Mouse (Mus musculus) frontal cortex, postnatal 10 days (tissue): ENCODE results near the gene Pde2a.
"Not testable (repeated sequence)": the region's sequence is repeated elsewhere in the genome, so short reads cannot be mapped to it uniquely, and the experiment has no call there.

Experiments used
- DNase-seq, 2 experiments: peaks; one replicate each; pipeline ENCODE4 v3.0.0; 2022; ENCODE audit warnings: low spot score in 2 of 2, mixed read lengths in 1 of 2

Pde2a gene

DNA sequence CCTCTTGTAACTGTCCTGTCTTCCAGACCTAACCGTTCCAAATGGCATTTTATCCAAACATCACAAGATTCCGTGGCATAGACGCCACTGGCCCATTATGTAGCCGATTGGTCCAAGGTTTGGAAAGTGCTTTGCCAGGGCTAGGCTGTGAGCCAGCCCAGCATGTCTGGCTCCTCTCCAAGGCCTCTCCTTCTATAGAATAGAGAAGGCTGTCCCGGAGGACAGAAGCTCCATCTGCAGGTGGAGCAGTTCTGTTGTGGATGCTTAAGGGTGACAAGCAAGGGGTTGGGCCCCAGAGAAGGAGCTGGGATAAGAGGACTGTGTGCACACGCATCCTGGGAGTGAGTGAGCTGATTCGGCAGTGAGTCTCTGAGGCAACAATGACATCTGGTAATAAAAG is 92.2 kb downstream of the Pde2a start:
- DNase-seq = no peak

DNA sequence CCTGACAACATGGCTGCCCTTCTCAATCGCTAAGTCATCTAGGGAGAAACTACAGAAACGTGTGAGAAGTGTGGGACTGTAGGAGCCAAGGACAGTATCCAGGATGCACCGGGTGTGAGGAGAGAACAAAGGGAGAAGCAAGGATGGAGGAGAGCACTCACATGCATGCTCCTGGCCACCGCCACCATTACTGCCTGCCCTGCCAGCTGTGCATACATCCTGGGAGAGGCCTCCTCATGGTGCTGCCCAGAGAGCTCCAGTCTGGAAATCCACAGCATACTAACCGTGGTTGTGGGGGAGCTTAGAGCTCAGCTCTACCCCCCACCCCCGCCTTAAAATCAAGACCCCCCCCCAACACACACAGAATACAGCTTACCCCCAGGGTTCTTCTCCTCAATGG is 93.3 kb downstream of the Pde2a start:
- no peak for DNase-seq

DNA sequence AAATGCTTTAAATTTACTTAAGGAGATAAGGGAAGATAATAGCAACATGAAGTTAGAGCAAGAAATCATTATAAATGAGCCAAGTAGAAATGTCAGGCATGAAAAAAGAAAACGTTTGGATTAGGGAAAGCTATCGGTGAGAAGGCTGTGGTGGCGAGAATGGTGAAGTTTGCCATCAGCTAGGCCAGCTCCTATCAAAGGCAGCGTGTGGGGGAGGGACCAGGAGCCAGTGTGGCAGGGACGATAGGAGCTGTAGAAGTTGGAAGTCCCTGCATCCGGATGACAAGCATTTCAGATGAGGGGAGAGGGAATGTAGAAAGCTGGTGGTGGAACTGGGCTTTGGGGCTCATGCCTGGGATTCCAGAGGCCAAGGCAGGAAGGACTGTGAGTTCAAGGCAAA is 93.8 kb downstream of the Pde2a start:
- no peak for DNase-seq

DNA sequence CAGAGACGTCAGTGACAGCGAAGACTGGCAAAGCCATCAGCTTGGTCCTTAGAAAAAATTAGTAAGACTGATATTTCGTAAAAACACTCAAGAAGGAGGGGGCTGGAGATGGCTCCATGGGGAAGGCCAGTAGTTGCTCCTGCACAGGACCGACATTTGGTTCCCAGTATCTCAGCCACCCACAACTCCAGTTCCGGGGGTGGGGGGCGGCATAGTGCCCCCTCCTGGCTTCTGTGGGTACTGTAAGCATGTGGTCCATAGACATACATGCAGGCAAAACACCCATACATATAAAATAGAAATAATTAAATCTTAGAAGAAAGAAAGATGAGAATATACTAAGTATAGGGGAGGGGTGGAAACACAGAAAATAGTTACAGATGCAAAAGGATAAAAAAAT is 95.0 kb downstream of the Pde2a start:
- no peak for DNase-seq

DNA sequence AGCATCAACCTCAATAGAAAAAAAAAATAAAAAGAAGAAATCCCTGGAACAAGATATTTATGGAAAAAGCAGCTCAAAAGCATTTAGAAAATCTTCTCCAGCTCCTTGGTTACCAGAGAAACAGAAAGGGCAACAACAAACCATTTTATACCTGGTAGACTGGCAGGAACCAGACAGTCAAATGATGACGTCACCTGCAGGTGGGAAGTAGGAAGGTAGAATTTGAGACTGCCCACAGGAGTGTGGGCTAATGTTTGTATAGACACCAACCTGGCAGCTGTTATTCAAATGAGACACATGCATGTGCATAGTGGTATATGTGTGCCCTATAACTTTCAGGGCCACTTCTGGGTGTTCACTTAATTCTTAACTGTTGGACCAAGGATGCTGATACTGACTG is 100.2 kb downstream of the Pde2a start:
- no peak for DNase-seq

DNA sequence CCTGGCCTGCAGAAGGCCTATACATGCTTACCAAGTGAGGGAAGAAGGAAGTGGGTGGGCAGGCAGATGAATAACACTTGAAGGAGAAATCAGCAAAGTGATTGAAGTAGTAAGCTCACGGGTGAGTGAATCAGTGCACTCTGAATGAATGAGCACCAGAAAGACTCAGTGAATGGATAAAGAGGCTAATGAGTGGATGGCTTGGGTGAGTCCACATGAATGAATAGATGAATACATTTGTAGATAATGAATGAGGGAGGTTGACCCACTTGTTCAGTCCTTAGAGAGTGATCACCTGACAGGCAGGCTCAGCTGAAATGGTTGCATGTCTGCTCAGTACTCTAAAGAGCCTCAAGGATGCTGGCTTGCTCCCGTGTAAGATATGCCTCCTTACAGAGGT is 101.7 kb downstream of the Pde2a start:
- no peak for DNase-seq

DNA sequence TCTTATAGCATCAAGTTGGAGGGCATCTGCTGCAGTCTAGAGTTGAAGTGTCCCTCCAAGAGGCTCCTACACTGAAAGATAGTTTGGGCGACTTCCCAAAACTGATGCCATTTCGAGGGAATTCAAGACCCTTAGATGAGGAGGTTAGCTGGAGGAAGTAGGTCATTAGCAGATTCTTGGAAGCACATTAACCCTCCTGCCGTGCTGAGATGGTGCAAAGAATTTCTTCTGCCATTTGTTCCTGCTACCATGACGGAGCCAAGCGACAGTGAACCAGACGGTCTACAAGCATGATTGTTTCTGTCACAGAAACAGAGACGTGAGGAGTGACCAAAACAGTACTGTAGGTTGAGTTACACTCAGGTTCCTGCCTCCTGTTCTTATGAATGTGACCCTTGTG is 105.0 kb downstream of the Pde2a start:
- no peak for DNase-seq

DNA sequence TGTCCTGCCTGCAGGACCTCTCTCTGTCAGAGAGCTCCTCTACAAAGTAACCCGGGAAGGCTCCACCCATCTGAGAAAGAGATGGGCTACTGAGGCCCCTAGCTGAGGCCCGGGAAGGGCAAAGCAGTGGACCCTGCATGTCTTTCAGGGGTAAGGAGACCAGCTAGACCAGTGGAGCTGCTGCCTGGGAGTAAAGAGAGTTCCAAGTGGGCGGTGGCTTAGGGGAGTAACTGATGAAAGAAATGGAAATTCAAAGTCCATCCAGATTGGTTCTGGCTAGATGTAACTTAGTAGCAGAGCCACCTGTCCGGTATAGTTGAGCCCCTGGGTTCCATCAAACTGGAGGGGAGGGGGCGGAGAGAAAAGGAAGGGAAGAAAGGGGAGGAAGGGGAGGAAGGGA is 112.9 kb downstream of the Pde2a start:
- no peak for DNase-seq

DNA sequence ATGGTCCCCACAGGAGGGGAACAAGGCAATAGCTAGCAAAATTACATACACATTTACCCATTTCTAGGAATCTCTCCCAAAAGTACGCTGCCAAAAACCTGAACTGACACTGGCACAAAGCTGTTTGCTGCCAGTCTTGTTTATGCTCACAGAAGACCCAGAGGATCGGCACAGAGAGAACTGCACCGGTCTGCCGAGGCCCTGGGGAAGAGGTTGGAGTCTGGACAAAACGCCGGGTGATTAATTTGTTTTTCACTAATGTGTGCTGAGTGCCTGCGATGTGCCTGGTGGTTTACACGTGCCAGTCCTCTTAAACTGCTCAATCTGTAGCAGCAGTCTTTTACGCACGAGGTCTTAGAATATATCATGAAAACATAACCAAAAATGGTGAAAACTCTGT is 113.6 kb downstream of the Pde2a start:
- no peak for DNase-seq

DNA sequence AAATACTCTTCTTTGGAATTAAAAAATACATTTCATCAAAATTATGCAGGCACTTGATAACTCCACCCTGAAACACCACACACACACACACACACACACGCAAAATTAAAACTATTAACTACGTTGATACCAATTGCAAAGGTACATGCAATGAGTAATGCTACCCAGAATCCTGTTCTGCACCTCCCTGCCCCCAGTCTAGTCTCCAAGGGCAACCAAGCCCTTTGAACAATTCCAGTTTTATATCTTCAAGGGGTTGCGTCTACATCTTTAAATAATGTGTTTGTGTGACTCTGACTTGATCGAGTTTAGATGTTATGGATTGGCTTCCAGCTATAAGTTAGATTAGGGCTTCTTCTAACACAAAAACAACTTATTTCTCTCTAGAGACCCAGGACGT is 114.0 kb downstream of the Pde2a start:
- no peak for DNase-seq

DNA sequence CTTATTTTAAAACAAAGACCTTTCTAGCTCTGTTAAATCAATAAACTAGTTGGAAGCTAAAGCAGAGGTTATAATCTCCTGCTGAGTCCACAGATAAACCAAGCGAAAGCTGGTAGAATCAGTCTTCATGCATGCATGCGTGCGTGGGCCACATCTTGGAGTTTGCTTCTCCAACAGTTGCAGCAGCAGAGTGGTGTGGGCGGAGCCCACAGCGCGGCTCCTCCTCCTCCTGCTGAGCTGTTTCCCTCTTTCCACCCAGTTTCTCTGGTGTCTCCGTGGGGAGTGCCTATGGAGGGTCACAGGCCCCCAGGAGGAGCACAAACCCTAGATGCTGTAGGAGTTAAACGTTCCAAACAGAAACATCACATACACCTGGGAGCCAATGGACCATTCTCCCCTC is 116.0 kb downstream of the Pde2a start:
- DNase-seq = no peak

DNA sequence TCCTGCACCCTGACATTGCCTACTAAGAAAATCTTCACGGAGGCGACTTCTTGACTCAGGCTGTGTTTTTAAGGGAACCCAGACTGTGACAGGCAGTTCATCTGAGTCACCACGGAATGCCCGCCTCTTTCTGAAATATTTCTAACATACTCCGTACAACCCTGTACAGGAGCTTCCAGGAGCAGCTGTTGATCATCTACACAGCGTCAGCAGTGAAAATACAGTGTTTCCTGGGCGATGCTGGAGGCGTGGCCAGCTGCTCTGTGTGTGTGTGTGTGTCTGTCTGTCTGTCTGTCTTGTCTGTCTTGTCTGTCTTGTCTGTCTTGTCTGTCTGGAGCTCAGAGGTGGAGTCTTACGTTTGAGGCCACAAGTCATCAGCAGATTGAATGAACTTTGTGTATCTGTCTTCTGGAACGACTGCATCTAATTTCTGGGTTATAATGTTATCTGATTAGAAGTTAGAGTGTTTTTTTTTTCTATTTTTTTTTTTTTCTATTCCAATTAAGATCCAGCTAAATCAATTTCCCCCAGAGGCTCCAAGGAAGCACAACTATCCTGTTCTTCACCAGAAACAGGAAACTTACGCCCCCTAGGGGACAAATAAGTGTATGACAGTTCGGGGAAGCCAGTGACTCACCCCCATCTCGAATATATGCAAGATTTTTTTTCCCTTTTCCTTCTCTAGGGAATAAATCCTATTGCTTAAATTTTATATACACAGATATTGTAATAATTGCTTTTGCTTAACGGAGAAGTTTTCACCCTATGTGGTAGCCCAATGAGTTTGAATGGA is 116.8 kb downstream of the Pde2a start:
- DNase-seq = peak in 1 of 2 experiments; percentile 49

DNA sequence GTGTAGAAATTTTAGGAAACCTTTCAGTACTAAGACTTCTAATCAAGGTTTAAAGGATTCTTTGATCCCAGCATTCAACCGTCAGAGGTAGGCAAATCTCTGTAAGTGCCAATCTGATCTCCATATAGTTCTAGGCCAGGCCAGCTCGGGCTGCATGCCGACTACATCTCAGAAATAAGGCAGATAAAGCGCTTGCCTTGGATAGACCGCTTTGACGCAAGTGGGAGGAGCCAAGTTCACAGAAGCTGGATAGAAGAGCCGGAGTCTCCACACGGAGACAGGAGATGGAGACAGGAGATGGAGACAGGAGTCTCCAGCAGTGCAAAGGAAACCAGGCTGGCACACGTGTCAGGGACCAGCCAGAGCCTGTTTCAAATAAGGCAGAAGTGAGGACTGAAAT is 118.3 kb downstream of the Pde2a start:
- no peak for DNase-seq

DNA sequence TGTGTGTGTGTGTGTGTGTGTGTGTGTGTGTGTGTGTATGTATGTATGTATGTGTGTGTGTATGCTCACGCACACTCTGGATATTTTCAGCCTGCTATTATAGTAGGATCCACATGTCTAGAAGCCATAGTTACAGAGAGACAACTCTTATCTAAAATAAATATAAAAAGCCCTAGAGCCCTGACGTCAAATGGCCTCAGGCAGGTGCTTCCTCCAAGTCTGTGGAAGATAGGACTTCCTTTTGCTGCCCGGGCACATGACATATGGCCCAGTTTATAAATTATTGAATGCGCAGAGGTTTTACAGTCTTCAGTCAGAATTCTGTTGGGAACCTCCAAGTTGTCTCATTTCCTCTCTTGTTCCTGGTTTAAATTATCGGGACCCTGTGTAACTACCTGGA is 119.2 kb downstream of the Pde2a start:
- DNase-seq = no peak

DNA sequence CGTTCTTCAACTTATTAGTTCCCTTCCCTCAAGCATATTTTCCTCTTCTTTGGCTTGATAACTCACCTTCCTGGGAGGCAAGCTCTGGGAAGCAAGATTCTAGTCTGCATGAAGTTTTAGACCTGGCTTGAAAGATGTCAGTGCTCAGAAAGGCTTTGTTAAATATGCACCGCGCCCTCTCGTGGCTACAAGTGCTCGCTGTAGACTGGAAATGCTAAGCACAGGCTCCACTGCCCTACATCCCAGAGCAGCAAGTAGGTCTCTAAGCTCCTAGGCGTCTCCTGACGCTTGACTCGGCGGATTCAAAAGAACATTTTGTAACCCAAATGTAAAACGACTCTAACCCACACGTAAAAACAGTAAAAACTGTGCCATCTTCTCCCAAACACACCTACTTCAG is 119.6 kb downstream of the Pde2a start:
- DNase-seq = peak; percentile 72 to 74

DNA sequence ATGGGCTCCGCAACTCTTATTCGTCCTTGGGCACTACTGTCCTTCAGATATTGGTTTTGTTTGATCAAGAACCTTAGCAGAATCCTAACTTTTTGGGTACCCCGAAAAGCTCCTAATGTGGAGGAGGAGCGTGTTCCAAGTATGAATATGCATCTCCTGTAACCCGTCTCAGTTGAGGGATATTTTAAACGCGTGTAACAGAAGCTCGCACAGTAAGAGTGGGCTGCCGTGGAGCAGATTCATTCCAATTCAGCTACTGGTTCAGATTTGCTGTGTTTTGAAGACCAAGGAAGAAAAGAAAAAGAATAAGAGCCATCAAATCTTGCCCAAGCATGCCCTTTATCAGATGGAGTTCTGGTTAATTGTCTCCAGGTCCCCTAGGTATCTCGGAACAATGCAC is 120.2 kb downstream of the Pde2a start:
- DNase-seq = no peak

DNA sequence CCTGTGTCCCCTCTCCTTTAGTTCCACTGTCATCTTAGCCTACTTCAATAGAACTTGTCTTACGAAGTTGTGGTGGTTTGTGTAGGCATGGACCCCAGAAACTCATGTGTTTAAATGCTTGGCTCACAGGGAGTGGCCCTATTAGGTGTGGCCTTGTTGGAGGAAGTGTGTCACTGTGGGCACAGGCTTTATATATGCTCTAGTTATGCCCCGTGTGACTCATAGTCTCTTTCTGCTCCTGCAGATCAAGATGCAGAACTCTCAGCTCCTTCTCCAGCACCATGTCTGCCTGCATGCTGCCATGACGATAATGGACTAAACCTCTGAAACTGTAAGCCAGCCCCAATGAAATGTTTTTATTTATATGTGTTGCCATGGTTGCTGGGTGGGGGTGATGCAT is 126.2 kb downstream of the Pde2a start:
- no peak for DNase-seq

DNA sequence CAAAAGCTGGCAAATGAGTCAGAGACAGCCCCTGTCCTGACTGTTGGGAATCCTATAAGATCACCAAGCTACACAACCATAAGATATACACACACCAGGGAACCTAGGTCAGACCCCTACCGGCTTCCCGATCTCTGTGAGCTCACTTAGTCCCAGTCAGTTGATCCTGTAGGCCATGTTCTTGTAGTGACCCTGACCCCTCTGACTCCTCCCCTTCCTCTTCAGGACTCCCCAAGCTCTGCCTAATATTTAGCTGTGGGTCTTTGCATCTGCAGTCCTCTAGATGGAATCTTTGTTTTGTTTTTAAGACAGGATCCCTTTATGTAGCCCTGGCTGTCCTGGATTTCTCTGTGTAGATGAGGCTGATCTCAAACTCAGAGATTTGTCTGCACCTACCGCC is 127.8 kb downstream of the Pde2a start:
- DNase-seq = no peak

DNA sequence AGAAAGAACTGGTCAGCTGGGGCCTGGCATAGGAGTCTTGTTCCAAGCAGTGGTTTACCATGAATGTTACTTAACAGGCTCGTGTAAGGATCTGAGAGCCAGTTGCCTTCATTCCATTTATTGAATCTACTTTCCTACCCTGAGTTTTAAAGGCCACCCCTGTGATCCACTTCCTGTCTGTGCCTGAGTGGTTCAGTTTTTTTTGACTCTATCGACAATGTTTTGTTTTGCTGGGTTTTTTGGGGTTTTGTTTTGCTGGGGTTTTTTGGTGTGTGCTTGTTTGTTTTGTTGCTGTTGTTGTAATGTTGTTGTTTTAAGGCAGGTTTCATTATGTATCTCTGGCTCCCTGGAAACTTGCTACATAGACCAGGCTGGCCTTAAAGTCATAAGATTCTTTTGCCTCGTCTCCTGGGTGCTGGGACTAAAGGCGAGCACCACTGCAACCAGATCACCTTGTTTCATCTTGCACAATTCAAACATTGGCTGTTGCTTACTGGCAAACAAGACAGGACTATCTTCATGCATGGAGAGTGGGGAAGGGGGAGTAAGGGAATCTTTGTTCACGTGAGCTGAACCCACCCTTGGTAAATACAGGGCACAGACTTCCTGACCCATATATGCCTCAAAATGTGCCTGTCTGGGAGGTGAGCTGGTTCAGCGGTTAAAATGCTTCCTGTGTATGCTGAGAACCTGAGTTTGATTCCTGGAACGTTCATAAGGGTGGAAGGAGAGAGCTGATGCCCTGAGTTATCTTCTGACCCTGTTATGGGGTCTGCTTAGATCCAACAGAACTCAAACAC is 129.4 kb downstream of the Pde2a start:
- DNase-seq = no peak

DNA sequence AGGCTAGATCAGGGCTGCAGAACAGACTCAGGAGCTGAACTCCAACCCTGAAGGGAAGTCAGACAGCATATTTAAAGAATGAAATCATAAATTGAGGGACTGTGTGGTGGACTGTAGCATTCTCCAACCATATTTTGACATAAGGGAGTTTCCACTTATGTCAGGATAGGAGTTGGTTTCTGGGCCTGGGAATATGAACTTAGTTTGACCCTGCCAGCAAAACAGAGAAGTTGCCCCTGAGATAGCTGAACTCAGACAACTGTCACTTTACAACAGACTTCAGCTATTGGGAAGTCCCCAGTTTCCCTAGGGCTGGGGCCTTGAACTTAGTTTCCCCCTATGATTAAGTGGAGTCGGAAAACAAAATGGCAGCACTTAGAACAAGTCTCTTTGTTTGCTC is 130.0 kb downstream of the Pde2a start:
- no peak for DNase-seq

DNA sequence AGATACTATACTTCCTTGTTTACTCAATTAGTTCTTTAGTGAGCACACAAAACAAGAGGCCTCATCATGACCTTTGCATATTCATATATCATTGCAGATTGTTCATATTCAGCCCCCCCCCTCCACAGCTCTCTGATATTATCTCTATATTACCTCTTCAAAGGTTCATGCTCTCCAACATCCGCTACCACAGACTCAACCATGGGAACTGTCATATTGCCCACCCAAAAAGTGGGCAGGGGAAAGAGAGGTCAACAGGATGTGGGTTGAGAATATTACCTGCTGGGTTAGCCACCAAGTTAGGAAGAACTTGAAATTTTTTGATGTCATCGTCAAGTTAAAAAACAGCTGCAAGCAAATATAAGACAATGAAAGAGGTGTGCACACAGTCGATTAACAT is 134.0 kb downstream of the Pde2a start:
- DNase-seq = not testable (repeated sequence)

DNA sequence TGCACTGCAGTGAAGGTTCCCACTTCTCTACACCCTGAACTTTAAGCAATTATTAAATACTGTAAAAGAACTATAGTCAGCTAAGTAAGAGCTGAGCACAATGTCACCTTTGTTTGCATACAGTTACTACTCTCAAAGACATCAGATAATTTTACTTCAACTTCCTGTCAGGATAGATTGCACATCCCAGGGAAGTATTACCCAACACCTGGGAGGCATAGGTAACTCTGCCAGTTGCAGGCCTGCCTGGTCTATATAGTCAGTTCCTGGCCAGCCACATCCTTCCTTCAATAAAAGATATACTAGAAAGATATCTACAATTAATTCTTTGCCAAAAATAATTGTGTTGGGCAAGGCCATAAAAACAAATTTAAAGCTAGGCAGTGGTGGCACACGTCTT is 135.9 kb downstream of the Pde2a start:
- no peak for DNase-seq

DNA sequence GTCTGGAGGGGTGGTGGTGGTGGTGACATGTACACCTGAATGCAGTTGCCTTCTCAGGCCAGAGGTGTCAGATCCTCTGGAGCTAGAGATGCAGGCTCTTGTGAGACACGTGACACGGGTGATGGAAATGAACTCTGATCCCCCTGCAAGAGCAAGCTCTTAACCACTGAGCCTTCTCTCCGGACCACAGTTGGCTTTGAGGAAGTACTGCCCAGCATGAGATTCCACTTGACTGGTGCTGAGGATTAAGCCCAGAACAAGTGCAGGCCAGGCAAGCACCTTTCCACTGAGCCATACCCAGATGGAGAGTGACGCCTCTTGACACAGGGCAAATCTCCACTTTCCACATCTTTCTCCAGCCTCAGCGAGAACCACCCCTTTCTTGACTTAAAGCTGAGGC is 137.9 kb downstream of the Pde2a start:
- not testable (repeated sequence) for DNase-seq
